Mouse (Mus musculus) G1E (cell line): ENCODE measurements around the gene Nhlrc2. TPM values are rescaled to one million over a fixed set of nuclear protein-coding genes. Genes with fewer than 3 reads are reported as not detected.

Experiments used
- ATAC-seq: 2 replicates; pipeline ENCODE4 v1.8.0; 2016; ENCODE audit warnings: mild to moderate bottlenecking; ENCODE audit not compliant: insufficient number of reproducible peaks, poor library complexity, low FRiP score, severe bottlenecking; ENCODE audit errors: extremely low read depth
- DNase-seq: peaks from one replicate; pipeline ENCODE4 v3.0.0; 2012; ENCODE audit warnings: low spot score
- H3K27me3 ChIP-seq: 2 replicates; pipeline ENCODE4 v1.6.1; 2012; ENCODE audit warnings: mild to moderate bottlenecking, low read length, inconsistent platforms; ENCODE audit not compliant: insufficient read depth
- H3K36me3 ChIP-seq: replicated peaks from 2 replicates; pipeline ENCODE3; 2012; ENCODE audit warnings: mild to moderate bottlenecking, inconsistent platforms
- H3K4me1 ChIP-seq: 2 replicates; pipeline ENCODE4 v1.6.1; 2012; ENCODE audit warnings: low read depth, low read length, inconsistent platforms, mixed read lengths; ENCODE audit not compliant: insufficient read depth
- H3K4me3 ChIP-seq: 2 replicates; pipeline ENCODE4 v1.5.1; 2012; ENCODE audit warnings: low read depth, mild to moderate bottlenecking, inconsistent platforms, low read length, moderate library complexity, mixed read lengths
- H3K9me3 ChIP-seq: replicated peaks from 2 replicates; pipeline ENCODE4 v1.6.1; 2012; ENCODE audit warnings: inconsistent platforms
- CTCF ChIP-seq: IDR thresholded peaks from 2 replicates; pipeline ENCODE4 v1.5.1; 2012; ENCODE audit warnings: low read depth, low read length, inconsistent platforms, mixed read lengths
- GATA1 ChIP-seq: IDR thresholded peaks from 2 replicates; pipeline ENCODE4 v1.6.1; 2012; ENCODE audit warnings: borderline replicate concordance, low read length, inconsistent platforms, mixed read lengths
- GATA2 ChIP-seq: IDR thresholded peaks from 2 replicates; pipeline ENCODE4 v1.6.1; 2012; ENCODE audit warnings: low read depth, low read length, inconsistent platforms, borderline replicate concordance
- POLR2AphosphoS5 ChIP-seq: IDR thresholded peaks from 2 replicates; pipeline ENCODE4 v1.6.1; 2012; ENCODE audit warnings: low read depth, low read length, inconsistent platforms; ENCODE audit not compliant: insufficient replicate concordance
- TAL1 ChIP-seq: conservative IDR thresholded peaks from 2 replicates; pipeline ENCODE4 v1.6.1; 2012; ENCODE audit warnings: low read depth, low read length, inconsistent platforms, mixed read lengths
- polyA plus RNA-seq: library from polyadenylated mRNA; stranded (reverse); fragments of >175 nt; gene quantifications from 2 replicates; pipeline ENCODE4 v1.2.3, GENCODE M21; 2012
- total RNA-seq, 2 experiments: library from RNA; stranded (forward) in 1 of 2; stranded (reverse) in 1 of 2; fragments of 200-1000 nt in 1 of 2; fragments of >200 nt in 1 of 2; fragmentation: Nextera tagmentation in 1 of 2; gene quantifications; 2 replicates each; pipeline ENCODE4 v1.2.3; 2014 to 2017

The Nhlrc2 gene
- total and polyA plus RNA-seq, 3 experiments: 7.3 to 18.2 (median 16.7) TPM

- H3K27me3 ChIP-seq: no peaks in the 10 kb centered on the region
- TF ChIP-seq GATA2 (no peak), TAL1 (no peak), CTCF (no peak), GATA1 (no peak), POLR2AphosphoS5 (no peak)
- DNase-seq: no peak
- no peak for ATAC-seq
- H3K36me3 ChIP-seq: peaks cover 54% of the 10 kb centered on the region
- H3K4me1 ChIP-seq: peaks cover 44% of the 10 kb centered on the region
- H3K9me3 ChIP-seq: no peaks in the 10 kb centered on the region
- no peak overlapping the region; the same call in 1 of the 2 replicates for H3K4me3 ChIP-seq
Observed at GRCm38 (mm10) chr19:56546031-56546430, 2.0 kb upstream of the Nhlrc2 start.

GRCm38 (mm10) chr19:56547456-56548229 is 418 bp upstream of the Nhlrc2 start, which contains the start of gene Dclre1a:
TSS of gene Dclre1a (minus strand) at chr19:56548222.
- DNase-seq (peak; percentile 76), ATAC-seq (peak; percentile 41; the same call in 1 of the 2 replicates)
- H3K36me3 ChIP-seq: peaks cover 55% of the 10 kb centered on the region
- H3K9me3 ChIP-seq: no peaks in the 10 kb centered on the region
- H3K4me3 ChIP-seq: peak within 1 kb of the TSS; percentile 90
- no peaks in the 10 kb centered on the region for H3K27me3 ChIP-seq
- H3K4me1 ChIP-seq: peaks cover 47% of the 10 kb centered on the region
- TF ChIP-seq CTCF (no peak), TAL1 (no peak), POLR2AphosphoS5 (no peak), GATA1 (no peak), GATA2 (no peak)

DNA sequence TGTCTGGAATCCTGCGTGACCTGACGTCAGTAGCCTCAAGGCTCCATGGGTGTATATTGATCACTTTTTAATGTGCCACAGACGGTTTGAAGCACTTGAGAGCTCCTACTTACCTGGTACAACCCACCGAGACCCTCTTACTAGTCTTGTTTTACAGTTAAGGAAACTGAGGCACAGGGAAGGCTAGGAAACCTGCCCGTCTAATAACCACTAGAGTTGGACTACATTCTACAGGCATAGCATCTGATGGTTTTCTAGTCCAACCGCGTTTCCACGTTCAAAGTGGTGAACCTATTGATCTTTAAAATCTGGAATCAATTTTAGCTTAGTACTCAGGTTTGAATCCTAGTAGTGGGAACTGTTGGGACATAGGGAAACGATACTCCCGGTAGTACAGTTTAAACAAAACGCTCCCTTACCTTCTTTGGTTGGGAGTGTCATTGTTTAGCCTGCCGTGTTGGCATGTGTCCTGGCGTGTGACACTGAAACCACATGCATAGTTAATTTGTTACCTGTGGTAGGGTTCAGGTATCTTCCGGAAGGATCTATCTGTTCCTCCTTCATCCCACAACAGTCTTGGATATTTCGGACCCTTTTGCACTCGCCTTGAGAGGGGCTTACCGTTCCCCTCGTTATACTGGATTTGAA is 1.1 kb downstream of the Nhlrc2 start:
- DNase-seq: no peak
- Histone ChIP-seq H3K9me3 (no peaks in the 10 kb centered on the region), H3K4me3 (peak overlapping the region; percentile 90), H3K36me3 (peaks cover 53% of the 10 kb centered on the region), H3K27me3 (no peaks in the 10 kb centered on the region), H3K4me1 (peaks cover 43% of the 10 kb centered on the region)
- ATAC-seq: no peak
- no peak for TF ChIP-seq TAL1
- TF ChIP-seq GATA2: no peak
- TF ChIP-seq CTCF: no peak
- no peak for TF ChIP-seq GATA1
- no peak for TF ChIP-seq POLR2AphosphoS5

DNA sequence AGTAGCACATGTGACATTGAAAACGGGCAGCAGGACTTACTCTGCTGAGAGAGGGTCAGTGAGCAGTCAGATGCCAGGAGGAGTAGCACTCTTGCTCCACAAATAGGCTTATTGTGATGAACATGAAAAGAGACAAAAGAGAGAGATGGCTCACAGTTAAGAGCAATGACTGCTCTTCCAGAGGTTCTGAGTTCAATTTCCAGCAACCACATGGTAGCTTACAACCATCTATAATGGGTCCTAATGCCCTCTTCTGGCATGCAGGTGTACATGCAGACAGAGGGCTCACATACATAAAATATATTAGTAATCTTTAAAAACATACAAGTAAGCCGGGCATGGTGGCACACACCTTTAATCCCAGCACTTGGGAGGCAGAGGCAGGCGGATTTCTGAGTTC is 5.1 kb downstream of the Nhlrc2 start:
- DNase-seq (no peak), ATAC-seq (no peak)
- Histone ChIP-seq H3K4me1 (peaks cover 30% of the 10 kb centered on the region), H3K9me3 (no peaks in the 10 kb centered on the region), H3K36me3 (peaks cover 64% of the 10 kb centered on the region), H3K27me3 (no peaks in the 10 kb centered on the region), H3K4me3 (no peak overlapping the region)
- TF ChIP-seq GATA2 (no peak), POLR2AphosphoS5 (no peak), CTCF (no peak), GATA1 (no peak), TAL1 (no peak)

DNA sequence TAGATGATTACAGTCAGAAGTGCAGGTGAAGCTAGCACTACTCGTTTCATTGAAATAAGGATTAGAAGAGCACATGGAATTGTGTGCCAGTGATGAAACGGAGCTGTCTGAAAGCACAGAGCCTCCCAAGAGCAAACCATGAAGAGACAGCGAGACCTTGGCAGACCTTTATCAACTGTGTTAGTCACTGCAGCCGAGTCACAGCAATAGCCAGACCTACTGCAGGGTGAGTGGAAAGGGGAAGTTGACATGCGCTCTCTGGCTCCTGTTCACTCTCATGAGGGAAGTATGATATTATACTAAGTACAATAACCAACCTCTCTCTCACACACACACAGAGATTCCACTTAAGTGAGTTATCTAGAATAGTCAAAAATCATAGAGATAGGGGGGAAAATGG is 7.9 kb downstream of the Nhlrc2 start:
- ATAC-seq (peak; percentile 73), DNase-seq (peak; percentile 82)
- no peaks in the 10 kb centered on the region for H3K27me3 ChIP-seq
- peaks cover 27% of the 10 kb centered on the region for H3K4me1 ChIP-seq
- H3K4me3 ChIP-seq: no peak overlapping the region; the same call in 1 of the 2 replicates
- TF ChIP-seq CTCF: no peak
- no peak for TF ChIP-seq GATA2
- TF ChIP-seq POLR2AphosphoS5: no peak
- no peak for TF ChIP-seq GATA1
- TF ChIP-seq TAL1: no peak
- no peaks in the 10 kb centered on the region for H3K9me3 ChIP-seq
- H3K36me3 ChIP-seq: peaks cover 83% of the 10 kb centered on the region
